In genomic region chr19:12795511-12796327, GRCm38 (mm10) we compare ENCODE assay signal across 8 mouse cellular contexts. TPM values are rescaled to one million over a fixed set of nuclear protein-coding genes. Genes with fewer than 3 reads are reported as not detected.
DNase-seq lines count a peak whose midpoint lies in the region; ATAC-seq and TF ChIP-seq lines count a peak whose summit lies in the region.

Zfp91 (minus strand) TSS chr19:12796126.
Lpxn (plus strand) TSS chr19:12796193.

- peak; percentile 82 for ATAC-seq in G1E (ENCODE audit: extremely low read depth, insufficient number of reproducible peaks, low FRiP score, poor library complexity, severe bottlenecking)
- ATAC-seq in forebrain, embryonic 16.5 days, result peak; percentile 96
- ATAC-seq in lung, embryonic 14.5 days (ENCODE audit: insufficient read depth), result peak; percentile 96

- TF ChIP-seq POLR2A in olfactory bulb, adult 2 months (IDR thresholded peaks at IDR 0.05; ENCODE audit: insufficient read depth, low read depth, low read length), result peak; percentile 74
- TF ChIP-seq POLR2A in thymus, adult 2 months (IDR thresholded peaks at IDR 0.05; ENCODE audit: control insufficient read depth, extremely low read depth, insufficient read depth, low read length, poor library complexity), result peak; percentile 75

- H3K9me3 ChIP-seq in G1E (replicated peaks), result no peaks in the 10 kb centered on the region
- no peaks in the 10 kb centered on the region for H3K9me3 ChIP-seq in forebrain, embryonic 16.5 days (ENCODE audit: control insufficient read depth, low read length)
- H3K9me3 ChIP-seq in lung, embryonic 14.5 days (ENCODE audit: low read depth, low read length), result no peaks in the 10 kb centered on the region

- peak within 1 kb of the TSS; percentile 96 for H3K9ac ChIP-seq in forebrain, embryonic 16.5 days (replicated peaks; ENCODE audit: low read depth, low read length)
- peak within 1 kb of the TSS; percentile 98 for H3K9ac ChIP-seq in lung, embryonic 14.5 days

- 1% methylated on average over 60 of the region's 76 CpGs for WGBS in forebrain, embryonic 16.5 days
- under 1% methylated on average over 71 of the region's 76 CpGs for WGBS in lung, embryonic 14.5 days
- under 1% methylated on average over 74 of the region's 76 CpGs for WGBS in olfactory bulb, adult 2 months
- under 1% methylated on average over 76 of the region's 76 CpGs for WGBS in thymus, adult 2 months

- no peak for TF ChIP-seq CTCF in G1E (IDR thresholded peaks at IDR 0.05; ENCODE audit: low read depth, low read length)
- peak; percentile 48 for TF ChIP-seq CTCF in layer of hippocampus, adult 2 months (conservative IDR thresholded peaks at IDR 0.05)
- no peak for TF ChIP-seq CTCF in lung, embryonic 14.5 days (IDR thresholded peaks at IDR 0.05; ENCODE audit: low read depth)
- TF ChIP-seq CTCF in olfactory bulb, adult 2 months (IDR thresholded peaks at IDR 0.05; ENCODE audit: insufficient read depth, low read depth, low read length), result 0 out of 2 replicates have a peak, but pooled peaks have one; percentile 22
- peak; percentile 72; the same call in 1 of the 2 replicates for TF ChIP-seq CTCF in thymus, adult 2 months (IDR thresholded peaks at IDR 0.05; ENCODE audit: borderline replicate concordance, control insufficient read depth, extremely low read depth, insufficient read depth, low read length, poor library complexity)

- H3K36me3 ChIP-seq in G1E (replicated peaks), result peaks cover 5% of the 10 kb centered on the region
- H3K36me3 ChIP-seq in forebrain, embryonic 16.5 days (ENCODE audit: control insufficient read depth, insufficient read depth), result no peaks in the 10 kb centered on the region
- no peaks in the 10 kb centered on the region for H3K36me3 ChIP-seq in lung, embryonic 14.5 days (ENCODE audit: insufficient read depth)
- H3K36me3 ChIP-seq in thymus, adult 2 months (ENCODE audit: control insufficient read depth, insufficient read depth, low read length), result no peaks in the 10 kb centered on the region

- H3K4me2 ChIP-seq in forebrain, embryonic 16.5 days (ENCODE audit: low read length), result peak within 1 kb of the TSS; percentile 69
- peak within 1 kb of the TSS; percentile 69 for H3K4me2 ChIP-seq in lung, embryonic 14.5 days

- peak; percentile 84 for DNase-seq in G1E (ENCODE audit: low spot score)
- peak; percentile 97 to 98 for DNase-seq in cerebellum, adult 18-20 months
- DNase-seq in heart, postnatal 36 days, result peak; percentile 89 to 94
- peak; percentile 96 to 98 for DNase-seq in layer of hippocampus, adult 2 months (ENCODE audit: low spot score in 2 of 2)
- peak; percentile 98 for DNase-seq in lung, embryonic 14.5 days
- peak; percentile 93 for DNase-seq in thymus, adult 2 months

- peaks cover 17% of the 10 kb centered on the region for H3K4me1 ChIP-seq in G1E (ENCODE audit: insufficient read depth, low read depth, low read length)
- peaks cover 9% of the 10 kb centered on the region for H3K4me1 ChIP-seq in forebrain, embryonic 16.5 days (replicated peaks; ENCODE audit: control insufficient read depth, insufficient read depth, low read length)
- H3K4me1 ChIP-seq in lung, embryonic 14.5 days (ENCODE audit: insufficient read depth), result no peaks in the 10 kb centered on the region
- peaks cover 2% of the 10 kb centered on the region; the same call in 1 of the 2 replicates for H3K4me1 ChIP-seq in olfactory bulb, adult 2 months (ENCODE audit: control insufficient read depth, insufficient read depth, low read length)
- H3K4me1 ChIP-seq in thymus, adult 2 months (replicated peaks; ENCODE audit: control insufficient read depth, insufficient read depth, low read length), result peaks cover 2% of the 10 kb centered on the region

- H3K4me3 ChIP-seq in G1E (ENCODE audit: low read depth, low read length), result peak within 1 kb of the TSS; percentile 93
- H3K4me3 ChIP-seq in forebrain, embryonic 16.5 days (replicated peaks; ENCODE audit: low read length), result peak within 1 kb of the TSS; percentile 84
- peak within 1 kb of the TSS; percentile 81 for H3K4me3 ChIP-seq in layer of hippocampus, adult 2 months
- H3K4me3 ChIP-seq in lung, embryonic 14.5 days (ENCODE audit: low read depth, low read length), result peak within 1 kb of the TSS; percentile 95
- H3K4me3 ChIP-seq in olfactory bulb, adult 2 months (ENCODE audit: insufficient read depth, low read depth, low read length), result peak within 1 kb of the TSS; percentile 95
- peak within 1 kb of the TSS; percentile 96 for H3K4me3 ChIP-seq in thymus, adult 2 months (ENCODE audit: control insufficient read depth, insufficient read depth, low read length)

- H3K27ac ChIP-seq in forebrain, embryonic 16.5 days (ENCODE audit: low read length), result peak within 1 kb of the TSS; percentile 99
- peak within 1 kb of the TSS; percentile 99 for H3K27ac ChIP-seq in layer of hippocampus, adult 2 months
- peak within 1 kb of the TSS; percentile 100 for H3K27ac ChIP-seq in lung, embryonic 14.5 days (ENCODE audit: low read depth)
- peak within 1 kb of the TSS; percentile 97 for H3K27ac ChIP-seq in olfactory bulb, adult 2 months (ENCODE audit: insufficient read depth, low read depth, low read length)
- peak within 1 kb of the TSS; percentile 90 for H3K27ac ChIP-seq in thymus, adult 2 months (ENCODE audit: control insufficient read depth, insufficient read depth, low read length)

- intact Hi-C loops in heart, postnatal 36 days (cut with DNase I), result loop anchor here (5.0 kb wide), 4 partner anchors 33 to 788 kb away; partner anchors contain the start of gene Gm4952

- no peaks in the 10 kb centered on the region for H3K27me3 ChIP-seq in G1E (ENCODE audit: insufficient read depth, low read length)
- no peaks in the 10 kb centered on the region for H3K27me3 ChIP-seq in forebrain, embryonic 16.5 days (replicated peaks; ENCODE audit: control insufficient read depth, insufficient read depth, low read length)
- no peaks in the 10 kb centered on the region for H3K27me3 ChIP-seq in lung, embryonic 14.5 days (ENCODE audit: insufficient read depth, low read length)
- H3K27me3 ChIP-seq in thymus, adult 2 months (ENCODE audit: control insufficient read depth, insufficient read depth, low read length), result no peaks in the 10 kb centered on the region

RNA-seq across cellular contexts. Expression of gene Zfp91, which starts in this region (rescaled TPM):
- 90.3 and 97.4 TPM in 2 replicates for total RNA-seq in G1E (2014; fragmentation: Nextera tagmentation)
- 112 and 117 TPM in 2 replicates for total RNA-seq in G1E (2017)
- polyA plus RNA-seq in G1E (2012), result 26.5 and 36.0 TPM in 2 replicates
- 13.1 and 13.3 TPM in 2 replicates for polyA plus RNA-seq in forebrain, embryonic 16.5 days (2015; fragmentation: Nextera tagmentation; extraction: Ambion mirVana)
- total RNA-seq in heart, postnatal 36 days (2021), result 10 to 100 TPM; 78.7 to 80.7 TPM
- total RNA-seq in layer of hippocampus, adult 2 months (2021), result 10 to 100 TPM; 87.6 to 94.8 TPM
- 10.8 and 11.5 TPM in 2 replicates for polyA plus RNA-seq in lung, embryonic 14.5 days (2014; fragmentation: Nextera tagmentation; extraction: Ambion mirVana)
- polyA plus RNA-seq in olfactory bulb, adult 2 months (2012; ENCODE audit: insufficient read depth, insufficient read length, low replicate concordance, missing spikeins), result 94.6 and 138 TPM in 2 replicates
- 20.8 and 21.6 TPM in 2 replicates for polyA plus RNA-seq in thymus, adult 2 months (2012; rRNA removed)

RNA-seq across cellular contexts. Expression of gene Lpxn, which starts in this region (rescaled TPM):
- 0.68 and 2.1 TPM in 2 replicates for total RNA-seq in G1E (2014; fragmentation: Nextera tagmentation)
- 2.5 and 3.5 TPM in 2 replicates for total RNA-seq in G1E (2017)
- 0.03 TPM in 1 of 2 replicates, not detected in the other for polyA plus RNA-seq in G1E (2012)
- polyA plus RNA-seq in forebrain, embryonic 16.5 days (2015; fragmentation: Nextera tagmentation; extraction: Ambion mirVana), result 0.42 and 0.92 TPM in 2 replicates
- 1 to 10 TPM; 1.4 to 1.5 TPM for total RNA-seq in heart, postnatal 36 days (2021)
- total RNA-seq in layer of hippocampus, adult 2 months (2021), result 1 to 10 TPM; 1.1 to 1.3 TPM
- polyA plus RNA-seq in lung, embryonic 14.5 days (2014; fragmentation: Nextera tagmentation; extraction: Ambion mirVana), result 1.2 and 1.4 TPM in 2 replicates
- polyA plus RNA-seq in olfactory bulb, adult 2 months (2012; ENCODE audit: insufficient read depth, insufficient read length, low replicate concordance, missing spikeins), result not detected in 2 replicates
- 32.2 and 40.4 TPM in 2 replicates for polyA plus RNA-seq in thymus, adult 2 months (2012; rRNA removed)

Comparison
In these comparisons a context has a peak if more than half of its experiments do, and no peak if none do; other contexts are left out.
1. Peak in every context shown above with its lines: DNase-seq, ATAC-seq, H3K4me3 ChIP-seq and H3K27ac ChIP-seq.
2. RNA of gene Lpxn (polyA plus RNA-seq): 32.2 to 40.4 TPM in thymus, adult 2 months; 1.2 to 1.4 TPM in lung, embryonic 14.5 days, 0.42 to 0.92 TPM in forebrain, embryonic 16.5 days, 0.03 TPM in G1E and not detected in olfactory bulb, adult 2 months; every median in the first group is over 10 times any median in the second.
3. CTCF ChIP-seq: peak in layer of hippocampus, adult 2 months (single experiment), olfactory bulb, adult 2 months (single experiment) and thymus, adult 2 months (single experiment); none in G1E (single experiment) and lung, embryonic 14.5 days (single experiment).